Comparison of ENCODE assay signal across 17 mouse cellular contexts in the genomic region with DNA sequence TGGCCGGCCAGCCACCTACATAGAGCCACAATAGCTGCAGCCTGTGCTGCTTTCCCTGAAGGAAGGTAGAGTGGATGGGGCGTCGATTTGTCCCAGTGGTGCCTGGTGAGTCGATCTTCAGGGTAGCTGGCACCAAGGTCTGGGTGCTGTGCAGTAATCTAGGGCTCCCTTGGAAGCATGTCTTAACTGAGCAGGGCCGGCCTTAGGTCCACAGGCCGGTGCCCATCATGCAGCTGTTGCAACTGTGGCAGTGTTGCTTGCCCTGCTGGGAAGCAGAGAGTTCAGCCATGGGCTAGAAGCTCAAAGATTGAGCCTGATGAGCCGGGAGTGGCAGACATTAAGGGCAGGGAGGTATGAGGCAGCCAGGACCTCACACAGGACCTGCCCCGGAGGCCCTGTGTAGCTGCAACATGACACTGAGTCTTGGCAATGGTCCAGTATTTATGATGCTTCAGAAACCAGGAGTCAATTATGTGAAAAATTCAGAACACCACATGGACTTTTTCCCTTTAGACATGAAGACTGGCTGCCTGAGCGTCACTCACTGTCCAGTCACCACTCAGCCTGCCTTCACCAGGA.
DNase-seq lines count a peak whose midpoint lies in the region; ATAC-seq and TF ChIP-seq lines count a peak whose summit lies in the region.
"Had no signal": no experiment of that assay in that cellular context is flagged by ENCODE, and none has a peak within 500 bp of the region (broad histone marks: within the 10 kb centered on the region; RNA-seq: fewer than 3 reads in every experiment).

No protein-coding gene starts in this region.

- H3K4me3 ChIP-seq in hindbrain, embryonic 11.5 days (ENCODE audit: low read depth, low read length), result no peak overlapping the region
- no peak overlapping the region for H3K4me3 ChIP-seq in hindbrain, embryonic 13.5 days
- no peak overlapping the region for H3K4me3 ChIP-seq in neural tube, embryonic 12.5 days
- H3K4me3 ChIP-seq in hindbrain, postnatal 0 days (ENCODE audit: low read length), result no peak overlapping the region
- H3K4me3 ChIP-seq: neural tube, embryonic 15.5 days had no signal

- H3K27me3 ChIP-seq in hindbrain, embryonic 11.5 days (ENCODE audit: control insufficient read depth, insufficient read depth, low read length), result no peaks in the 10 kb centered on the region
- H3K27me3 ChIP-seq in hindbrain, embryonic 13.5 days, result no peaks in the 10 kb centered on the region
- H3K27me3 ChIP-seq in neural tube, embryonic 12.5 days (replicated peaks), result no peaks in the 10 kb centered on the region
- H3K27me3 ChIP-seq in hindbrain, postnatal 0 days (ENCODE audit: insufficient read depth, low read length), result no peaks in the 10 kb centered on the region
- H3K27me3 ChIP-seq: neural tube, embryonic 15.5 days had no signal

- no peak overlapping the region for H3K9ac ChIP-seq in hindbrain, embryonic 11.5 days (ENCODE audit: low read depth, low read length)
- H3K9ac ChIP-seq in hindbrain, embryonic 13.5 days, result no peak overlapping the region
- H3K9ac ChIP-seq in neural tube, embryonic 12.5 days, result no peak overlapping the region
- no peak overlapping the region for H3K9ac ChIP-seq in hindbrain, postnatal 0 days (replicated peaks; ENCODE audit: low read length)
- H3K9ac ChIP-seq: neural tube, embryonic 15.5 days had no signal

- no peak overlapping the region for H3K27ac ChIP-seq in hindbrain, embryonic 11.5 days (ENCODE audit: low read depth, low read length)
- no peak overlapping the region for H3K27ac ChIP-seq in hindbrain, embryonic 13.5 days
- no peak overlapping the region for H3K27ac ChIP-seq in neural tube, embryonic 12.5 days
- no peak overlapping the region for H3K27ac ChIP-seq in hindbrain, postnatal 0 days
- H3K27ac ChIP-seq: neural tube, embryonic 15.5 days had no signal

- no peaks in the 10 kb centered on the region for H3K4me1 ChIP-seq in hindbrain, embryonic 11.5 days (replicated peaks; ENCODE audit: control insufficient read depth, insufficient read depth, low read length)
- no peaks in the 10 kb centered on the region for H3K4me1 ChIP-seq in hindbrain, embryonic 13.5 days (replicated peaks)
- H3K4me1 ChIP-seq in neural tube, embryonic 12.5 days, result no peaks in the 10 kb centered on the region
- no peaks in the 10 kb centered on the region for H3K4me1 ChIP-seq in hindbrain, postnatal 0 days (ENCODE audit: insufficient read depth, low read length)
- H3K4me1 ChIP-seq: neural tube, embryonic 15.5 days had no signal

- peak; percentile 3 for DNase-seq in hindbrain, embryonic 11.5 days (ENCODE audit: low spot score)
- no peak for DNase-seq in neural tube, embryonic 10.5 days (ENCODE audit: extremely low spot score, low spot score)
- no peak for DNase-seq in hindbrain, postnatal 0 days (ENCODE audit: low spot score)
- DNase-seq in mesoderm, embryonic 11.5 days (ENCODE audit: low read depth, low spot score), result peak; percentile 35
- DNase-seq in testis, postnatal 10 days (ENCODE audit: low spot score), result no peak
- DNase-seq in testis, postnatal 14 days (ENCODE audit: low spot score), result no peak
- DNase-seq: heart, adult 11 months; heart, postnatal 10 days; kidney, adult 2 months; layer of hippocampus, adult 9-11 months; lung, postnatal 10 days; right cerebral cortex, postnatal 25 days; thymus, postnatal 14 days had no signal

- 81% methylated on average over 9 of the region's 9 CpGs for WGBS in hindbrain, embryonic 11.5 days
- 81% methylated on average over 9 of the region's 9 CpGs for WGBS in hindbrain, embryonic 13.5 days
- 84% methylated on average over 9 of the region's 9 CpGs for WGBS in neural tube, embryonic 12.5 days
- 75% methylated on average over 9 of the region's 9 CpGs for WGBS in hindbrain, postnatal 0 days

- ATAC-seq in hindbrain, embryonic 11.5 days (ENCODE audit: low FRiP score), result no peak
- no peak for ATAC-seq in hindbrain, embryonic 13.5 days (ENCODE audit: low FRiP score)
- ATAC-seq in neural tube, embryonic 12.5 days (ENCODE audit: low FRiP score, low read depth), result 0 out of 2 replicates have a peak, but pooled peaks have one; percentile 25
- ATAC-seq in hindbrain, postnatal 0 days, result peak; percentile 63; the same call in 1 of the 2 replicates
- ATAC-seq: midbrain, embryonic 16.5 days had no signal

- no peak for TF ChIP-seq CTCF in hindbrain, postnatal 0 days (IDR thresholded peaks at IDR 0.05; ENCODE audit: low read depth)

- H3K36me3 ChIP-seq in hindbrain, embryonic 11.5 days (ENCODE audit: control insufficient read depth, insufficient read depth, low read length), result no peaks in the 10 kb centered on the region
- H3K36me3 ChIP-seq in hindbrain, embryonic 13.5 days, result no peaks in the 10 kb centered on the region
- H3K36me3 ChIP-seq in neural tube, embryonic 12.5 days, result no peaks in the 10 kb centered on the region
- no peaks in the 10 kb centered on the region for H3K36me3 ChIP-seq in hindbrain, postnatal 0 days (ENCODE audit: insufficient read depth, low read length)
- H3K36me3 ChIP-seq: neural tube, embryonic 15.5 days had no signal

- no peaks in the 10 kb centered on the region for H3K9me3 ChIP-seq in hindbrain, embryonic 11.5 days (ENCODE audit: control insufficient read depth, low read length)
- H3K9me3 ChIP-seq in hindbrain, embryonic 13.5 days, result no peaks in the 10 kb centered on the region
- no peaks in the 10 kb centered on the region for H3K9me3 ChIP-seq in neural tube, embryonic 12.5 days
- H3K9me3 ChIP-seq in hindbrain, postnatal 0 days (ENCODE audit: low read length), result no peaks in the 10 kb centered on the region
- H3K9me3 ChIP-seq: neural tube, embryonic 15.5 days had no signal

- no peak overlapping the region for H3K4me2 ChIP-seq in hindbrain, embryonic 11.5 days (replicated peaks; ENCODE audit: low read depth, low read length)
- H3K4me2 ChIP-seq in hindbrain, embryonic 13.5 days, result no peak overlapping the region
- no peak overlapping the region for H3K4me2 ChIP-seq in neural tube, embryonic 12.5 days (replicated peaks)
- H3K4me2 ChIP-seq in hindbrain, postnatal 0 days (ENCODE audit: low read depth, low read length), result no peak overlapping the region
- H3K4me2 ChIP-seq: neural tube, embryonic 15.5 days had no signal

Comparison
In these comparisons a context has a peak if more than half of its experiments do, and no peak if none do; other contexts are left out.
1. ATAC-seq: peak in neural tube, embryonic 12.5 days (single experiment) and hindbrain, postnatal 0 days (single experiment); none in hindbrain, embryonic 11.5 days (single experiment) and hindbrain, embryonic 13.5 days (single experiment).
2. DNase-seq: peak in hindbrain, embryonic 11.5 days (single experiment) and mesoderm, embryonic 11.5 days (single experiment); none in neural tube, embryonic 10.5 days (single experiment), hindbrain, postnatal 0 days (single experiment), testis, postnatal 10 days (single experiment) and testis, postnatal 14 days (single experiment).